Mouse (Mus musculus) hindbrain, embryonic 11.5 days (tissue): ENCODE results near the gene Lyst. TPM values are rescaled to one million over a fixed set of nuclear protein-coding genes. Genes with fewer than 3 reads are reported as not detected.
"Not testable (repeated sequence)": the region's sequence is repeated elsewhere in the genome, so short reads cannot be mapped to it uniquely, and the experiment has no call there.

Experiments
- ATAC-seq: fragments of 200-750 bp; cut with Nextera tagmentation; 2 replicates; pipeline ENCODE4 v1.8.0; 2017; ENCODE audit warnings: mild to moderate bottlenecking, moderate TSS enrichment, moderate library complexity; ENCODE audit not compliant: low FRiP score
- DNase-seq: peaks from one replicate; pipeline ENCODE4 v3.0.0-alpha.2; 2015; ENCODE audit warnings: low spot score
- H3K27ac ChIP-seq: fragments of 300-500 bp; sonication (generic); 2 replicates; pipeline ENCODE4 v1.5.1; 2014; ENCODE audit warnings: mild to moderate bottlenecking, low read depth, low read length
- H3K27me3 ChIP-seq: fragments of 300-500 bp; sonication (generic); 2 replicates; pipeline ENCODE4 v1.6.1; 2014; ENCODE audit warnings: mild to moderate bottlenecking, low read length, moderate library complexity, mixed read lengths; ENCODE audit not compliant: control insufficient read depth, insufficient read depth
- H3K36me3 ChIP-seq: fragments of 300-500 bp; sonication (generic); 2 replicates; pipeline ENCODE4 v1.6.1; 2014; ENCODE audit warnings: mild to moderate bottlenecking, low read length, moderate library complexity, mixed read lengths; ENCODE audit not compliant: control insufficient read depth, insufficient read depth
- H3K4me1 ChIP-seq: fragments of 300-500 bp; sonication (generic); replicated peaks from 2 replicates; pipeline ENCODE4 v1.6.1; 2014; ENCODE audit warnings: low read length, mixed read lengths; ENCODE audit not compliant: control insufficient read depth, insufficient read depth
- H3K4me2 ChIP-seq: fragments of 300-500 bp; sonication (generic); replicated peaks from 2 replicates; pipeline ENCODE4 v1.6.1; 2014; ENCODE audit warnings: mild to moderate bottlenecking, low read depth, low read length
- H3K4me3 ChIP-seq: fragments of 300-500 bp; sonication (generic); 2 replicates; pipeline ENCODE4 v1.5.1; 2014; ENCODE audit warnings: low read depth, low read length
- H3K9ac ChIP-seq: fragments of 300-500 bp; sonication (generic); 2 replicates; pipeline ENCODE4 v1.6.1; 2014; ENCODE audit warnings: low read depth, low read length
- H3K9me3 ChIP-seq: fragments of 300-500 bp; sonication (generic); 2 replicates; pipeline ENCODE4 v1.6.1; 2016; ENCODE audit warnings: low read length; ENCODE audit not compliant: control insufficient read depth
- WGBS: fragments of 180-500 bp; shearing (Covaris S2); extraction: QIAGEN DNeasy Blood & Tissue Kit; methylation state at CpG from one replicate; pipeline ENCODE4 v1.1.7; 2014; 5-methylcytosine and 5-hydroxymethylcytosine counted together
- polyA plus RNA-seq: library from polyadenylated mRNA; unstranded; fragments of >200 nt; fragmentation: Nextera tagmentation; extraction: Ambion mirVana; gene quantifications from 2 replicates; pipeline ENCODE4 v1.2.1, GENCODE M21; 2014

The Lyst gene
- polyA plus RNA-seq: 1.9 and 4.7 TPM in 2 replicates

DNA sequence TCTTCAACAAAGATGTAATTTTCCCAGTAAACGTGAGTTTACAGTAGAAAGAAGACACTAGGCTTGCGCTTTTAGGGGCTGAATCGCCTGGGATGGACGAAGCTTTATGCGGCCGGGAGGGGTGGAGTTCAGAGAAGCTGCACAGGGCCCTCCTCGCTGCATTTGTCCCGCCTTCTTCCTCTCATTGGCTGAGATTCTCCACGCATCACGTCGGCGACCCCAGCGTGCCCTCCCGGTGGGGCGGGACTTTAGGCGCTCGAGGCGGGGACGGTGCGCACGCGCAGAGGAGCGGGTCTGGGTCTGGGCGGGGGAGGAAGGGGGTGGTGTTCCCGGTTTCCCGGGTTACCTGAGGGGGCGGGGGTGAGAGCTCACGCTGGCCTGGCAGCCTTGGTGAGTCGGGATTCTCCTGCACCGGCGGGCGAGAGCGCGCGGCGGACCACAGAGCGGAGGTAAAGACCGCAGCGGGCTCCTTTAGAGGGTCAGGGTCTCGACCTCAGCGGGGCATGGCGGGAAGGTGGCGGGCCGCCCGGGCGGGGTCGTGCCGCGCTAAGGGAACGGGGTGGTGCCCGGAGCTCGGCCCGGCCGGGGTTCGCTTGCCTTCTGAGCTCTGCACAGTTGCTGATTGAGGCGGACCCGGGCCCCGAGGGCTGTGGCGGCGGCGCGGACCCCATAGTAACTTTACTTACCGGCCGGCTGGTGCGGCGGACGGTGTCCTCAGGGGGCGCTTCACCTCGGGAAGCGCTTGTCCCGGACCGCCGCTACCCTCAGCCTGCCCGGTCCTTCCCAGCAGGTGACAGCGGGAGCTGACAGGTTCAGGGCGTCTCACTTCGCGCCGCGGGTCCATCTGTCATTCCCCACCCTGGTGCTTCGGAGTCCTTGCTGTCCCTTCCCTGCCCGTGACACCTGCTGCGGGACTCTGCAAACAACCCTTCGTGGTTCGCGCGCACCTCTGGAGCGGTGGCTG lies at the start of gene Lyst:
TSS of gene Lyst (plus strand) at position 350 of the 964 bp plus-strand sequence.
- DNase-seq: peak; percentile 99
- H3K27ac ChIP-seq: peak within 1 kb of the TSS; percentile 68
- H3K9me3 ChIP-seq: no peaks in the 10 kb centered on the region
- H3K36me3 ChIP-seq: no peaks in the 10 kb centered on the region
- WGBS: under 1% methylated on average over 63 of the region's 88 CpGs
- peak within 1 kb of the TSS; percentile 74 for H3K4me3 ChIP-seq
- no peaks in the 10 kb centered on the region for H3K27me3 ChIP-seq
- peak within 1 kb of the TSS; percentile 76 for H3K4me2 ChIP-seq
- no peaks in the 10 kb centered on the region for H3K4me1 ChIP-seq
- ATAC-seq: peak; percentile 99
- peak within 1 kb of the TSS; percentile 57 for H3K9ac ChIP-seq

DNA sequence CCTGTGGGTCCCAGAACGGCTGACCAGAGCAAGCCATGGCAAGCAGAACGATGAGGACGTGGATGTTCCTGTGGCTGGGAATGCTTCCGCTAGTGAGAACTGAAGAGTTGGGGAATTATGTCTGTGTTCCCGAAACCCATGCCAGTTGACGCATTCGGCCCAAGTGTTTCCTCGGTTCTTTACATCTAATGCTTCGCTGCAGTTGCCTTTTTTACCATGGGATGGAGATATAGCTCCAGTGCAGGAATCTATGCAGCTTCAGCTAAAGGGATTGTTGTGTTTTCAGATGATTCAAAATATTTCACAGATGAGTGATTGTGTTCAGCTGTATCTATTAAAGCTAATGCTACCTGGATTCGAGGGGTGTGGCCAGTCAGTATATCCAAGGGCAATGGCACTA lies 47.1 kb upstream of the Lyst start:
- not testable (repeated sequence) for H3K9me3 ChIP-seq, DNase-seq, H3K9ac ChIP-seq, H3K4me3 ChIP-seq, H3K4me1 ChIP-seq, H3K4me2 ChIP-seq, ATAC-seq, H3K36me3 ChIP-seq, H3K27ac ChIP-seq, H3K27me3 ChIP-seq
- WGBS: 91% methylated on average over 10 of the region's 10 CpGs

DNA sequence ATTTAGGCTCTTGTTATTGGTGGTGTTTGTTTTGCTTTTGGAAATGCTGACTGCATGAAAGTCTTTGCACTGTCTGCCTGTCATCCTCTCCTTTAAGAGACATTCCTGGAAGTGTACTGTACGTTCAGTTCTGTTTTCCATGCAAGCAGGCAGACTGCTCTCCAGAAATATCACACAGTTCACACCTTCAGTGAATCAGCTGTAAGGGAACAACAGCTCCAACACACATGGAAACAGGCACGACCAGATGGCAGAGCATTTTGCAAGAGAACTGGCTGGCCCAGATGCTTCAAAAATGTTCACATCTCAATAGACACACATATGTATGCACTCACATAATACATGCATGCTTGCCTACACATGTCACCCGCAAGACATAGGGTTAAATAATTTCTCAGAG lies 43.4 kb upstream of the Lyst start:
- Histone ChIP-seq H3K27me3 (no peaks in the 10 kb centered on the region), H3K9ac (no peak overlapping the region), H3K9me3 (no peaks in the 10 kb centered on the region), H3K36me3 (no peaks in the 10 kb centered on the region), H3K4me1 (no peaks in the 10 kb centered on the region), H3K4me3 (no peak overlapping the region), H3K4me2 (no peak overlapping the region), H3K27ac (no peak overlapping the region)
- no peak for DNase-seq
- 77% methylated on average over 3 of the region's 3 CpGs for WGBS
- no peak for ATAC-seq

DNA sequence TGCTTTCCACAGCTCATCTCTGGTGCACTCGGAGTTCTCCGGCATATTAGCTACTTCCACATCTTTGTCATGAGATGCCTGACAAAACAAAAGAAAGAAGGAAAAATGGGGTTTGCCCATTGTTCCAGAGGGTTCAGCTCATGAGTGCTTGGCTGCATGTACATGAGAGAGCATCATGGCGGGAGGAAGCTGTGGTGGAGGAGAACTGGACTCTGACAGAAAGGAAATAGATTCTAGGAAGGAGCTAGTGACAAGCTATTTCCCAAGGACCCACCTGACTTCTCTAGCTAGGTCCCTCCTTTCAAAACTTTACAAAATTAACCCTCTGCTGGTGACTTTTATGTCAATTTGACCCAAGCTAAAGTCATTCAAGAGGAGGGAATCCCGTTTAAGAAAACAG lies 42.3 kb upstream of the Lyst start:
- DNase-seq (no peak), ATAC-seq (no peak)
- Histone ChIP-seq H3K4me1 (no peaks in the 10 kb centered on the region), H3K27ac (no peak overlapping the region), H3K36me3 (no peaks in the 10 kb centered on the region), H3K4me3 (no peak overlapping the region), H3K9me3 (no peaks in the 10 kb centered on the region), H3K27me3 (no peaks in the 10 kb centered on the region), H3K4me2 (no peak overlapping the region), H3K9ac (no peak overlapping the region)
- WGBS: 86% methylated on average over 4 of the region's 4 CpGs

DNA sequence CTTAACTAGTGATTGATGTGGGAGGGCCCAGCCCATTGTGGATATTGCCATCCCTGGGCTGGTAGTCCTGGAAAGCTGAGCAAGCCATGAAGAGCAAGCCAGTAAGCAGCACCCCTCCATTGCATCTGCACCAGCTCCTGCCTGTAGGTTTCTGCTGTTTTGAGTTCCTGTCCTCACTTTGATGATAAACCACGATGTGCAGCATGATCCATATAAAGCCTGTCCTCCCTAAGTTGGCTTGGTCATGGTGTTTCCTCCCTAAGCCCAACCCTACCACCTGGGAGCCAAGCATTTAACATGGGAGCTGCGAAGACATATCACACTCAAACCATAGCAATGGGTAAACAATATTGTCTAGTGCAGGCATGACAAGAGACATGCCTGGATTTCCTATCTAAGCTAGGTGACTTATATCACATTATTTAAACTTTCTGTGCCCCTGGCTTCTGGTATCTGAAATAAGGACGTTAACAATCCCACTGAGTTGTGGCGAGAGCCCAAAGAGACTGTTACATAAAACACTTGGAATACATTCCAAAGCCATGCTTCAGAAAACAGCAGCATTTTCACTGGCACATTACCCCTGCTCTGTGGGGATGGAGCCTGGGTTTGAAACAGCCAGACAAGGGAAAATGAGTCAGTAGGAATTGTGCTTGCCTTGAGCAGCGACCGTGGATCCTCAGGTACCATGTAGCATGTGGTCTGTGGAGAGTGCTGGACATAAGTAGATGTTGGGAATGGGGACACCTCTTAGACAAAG lies 41.6 kb upstream of the Lyst start:
- no peak for DNase-seq
- Histone ChIP-seq H3K36me3 (no peaks in the 10 kb centered on the region), H3K4me3 (no peak overlapping the region), H3K9ac (no peak overlapping the region), H3K27me3 (no peaks in the 10 kb centered on the region), H3K27ac (no peak overlapping the region), H3K9me3 (no peaks in the 10 kb centered on the region), H3K4me2 (no peak overlapping the region), H3K4me1 (no peaks in the 10 kb centered on the region)
- ATAC-seq: no peak
- 89% methylated on average over 6 of the region's 6 CpGs for WGBS

DNA sequence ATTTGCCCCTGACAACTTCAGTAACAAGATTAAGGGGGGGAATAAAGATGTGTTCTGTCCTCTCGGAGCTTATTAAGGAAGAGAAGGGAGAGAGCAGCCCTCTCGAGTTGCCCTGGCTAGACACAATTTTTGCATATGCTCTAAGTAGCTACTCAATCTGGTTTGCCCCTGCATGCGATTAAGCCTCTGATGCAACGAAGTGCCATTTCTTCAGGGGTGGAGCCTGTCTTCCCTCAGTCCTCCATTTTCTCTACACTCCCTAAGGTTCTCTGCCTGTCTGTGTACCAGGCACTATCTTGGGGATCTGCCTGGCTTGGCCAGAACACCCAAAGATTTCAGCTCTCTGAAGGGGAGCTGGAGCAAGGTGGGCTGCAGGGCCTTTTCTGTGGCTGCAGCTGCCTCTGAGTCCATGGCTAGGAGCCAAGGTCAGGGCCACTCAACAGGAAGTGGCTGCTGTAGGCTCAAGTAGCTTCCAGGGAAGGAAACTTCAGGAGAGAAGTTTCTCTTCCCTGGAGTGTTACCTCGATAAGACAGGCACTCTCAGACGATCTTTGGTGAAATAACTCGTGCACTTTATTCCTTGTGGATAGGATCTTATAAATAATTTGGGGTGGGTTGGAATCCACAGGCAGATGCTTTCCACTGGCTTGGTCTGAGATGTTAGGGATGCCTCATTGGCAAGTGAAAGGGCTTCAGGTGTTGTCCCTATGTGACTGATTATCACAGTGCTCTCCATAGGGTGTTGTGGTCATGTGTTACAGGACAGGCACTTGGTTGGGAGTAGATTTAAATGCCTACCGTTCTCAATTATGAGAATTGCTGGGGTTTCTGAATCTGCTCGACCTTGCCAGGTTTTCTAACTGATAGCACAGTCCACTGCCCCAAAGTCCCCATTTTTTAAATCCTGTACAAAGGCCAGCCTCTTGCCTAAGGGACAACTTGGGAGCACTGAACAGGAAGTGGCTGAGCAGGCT lies 40.2 kb upstream of the Lyst start:
- no peak overlapping the region for H3K4me2 ChIP-seq
- ATAC-seq (no peak), DNase-seq (no peak)
- H3K27ac ChIP-seq: no peak overlapping the region
- H3K4me1 ChIP-seq: no peaks in the 10 kb centered on the region
- H3K4me3 ChIP-seq: no peak overlapping the region
- H3K9ac ChIP-seq: no peak overlapping the region
- no peaks in the 10 kb centered on the region for H3K9me3 ChIP-seq
- H3K36me3 ChIP-seq: no peaks in the 10 kb centered on the region
- 85% methylated on average over 9 of the region's 9 CpGs for WGBS
- H3K27me3 ChIP-seq: no peaks in the 10 kb centered on the region

DNA sequence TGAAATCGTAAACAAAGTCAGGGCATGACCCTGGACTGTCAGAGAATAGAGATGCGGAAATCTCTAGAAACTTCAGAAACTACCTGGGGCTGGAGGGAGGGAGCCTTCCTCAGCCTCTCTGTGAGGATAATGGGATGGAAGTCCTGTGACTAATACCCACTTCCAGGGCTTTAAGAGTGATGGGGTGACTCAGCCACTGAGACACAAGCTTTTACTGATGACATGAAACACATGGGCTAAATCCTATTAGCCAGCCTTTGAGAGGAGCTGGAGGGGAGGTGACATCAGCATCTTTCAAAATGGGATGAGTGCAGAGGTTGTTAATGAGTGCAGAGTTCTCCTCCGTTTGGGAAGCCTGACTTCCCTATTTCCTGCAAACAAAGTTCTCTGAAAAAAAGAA lies 38.2 kb upstream of the Lyst start:
- Histone ChIP-seq H3K4me3 (no peak overlapping the region), H3K4me2 (no peak overlapping the region), H3K27ac (no peak overlapping the region), H3K27me3 (no peaks in the 10 kb centered on the region), H3K9ac (no peak overlapping the region), H3K9me3 (no peaks in the 10 kb centered on the region), H3K4me1 (no peaks in the 10 kb centered on the region), H3K36me3 (no peaks in the 10 kb centered on the region)
- DNase-seq (no peak), ATAC-seq (no peak)
- 59% methylated on average over 3 of the region's 3 CpGs for WGBS

DNA sequence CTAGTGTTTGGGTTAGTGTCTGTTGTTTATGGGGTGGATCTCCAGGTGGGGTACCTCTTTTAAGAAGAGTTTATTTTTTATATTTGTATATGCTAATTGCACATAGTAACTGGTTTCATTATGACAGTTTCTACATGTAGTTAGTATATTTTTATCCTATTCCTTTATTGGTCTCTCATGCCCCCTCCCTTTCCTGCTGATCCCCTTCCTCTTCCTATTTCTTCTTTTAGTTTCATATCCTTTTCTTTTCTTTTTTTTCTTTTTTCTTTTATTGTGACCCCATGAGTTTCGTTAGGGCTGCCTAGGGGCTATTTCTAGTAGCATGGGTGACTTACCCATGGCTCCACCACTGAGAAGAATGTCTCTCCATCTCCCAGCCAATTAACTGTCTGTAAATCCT lies 36.5 kb upstream of the Lyst start:
- no peak for ATAC-seq
- no peak overlapping the region for H3K4me2 ChIP-seq
- H3K4me3 ChIP-seq: no peak overlapping the region
- H3K4me1 ChIP-seq: no peaks in the 10 kb centered on the region
- H3K9me3 ChIP-seq: no peaks in the 10 kb centered on the region
- no peak overlapping the region for H3K27ac ChIP-seq
- H3K9ac ChIP-seq: no peak overlapping the region
- no peak for DNase-seq
- no peaks in the 10 kb centered on the region for H3K36me3 ChIP-seq
- H3K27me3 ChIP-seq: no peaks in the 10 kb centered on the region
- 73% methylated on average over 1 of the region's 1 CpGs for WGBS
